Comparison of ENCODE assay signal across 7 mouse cellular contexts in genomic region chr10:80159561-80160454, GRCm38 (mm10). TPM values are rescaled to one million over a fixed set of nuclear protein-coding genes. Genes with fewer than 3 reads are reported as not detected.
A peak's percentile ranks its signal among the peaks of the same experiment; 100 is the strongest.
DNase-seq lines count a peak whose midpoint lies in the region; ATAC-seq and TF ChIP-seq lines count a peak whose summit lies in the region.

No protein-coding gene starts in this region.

- H3K4me1 ChIP-seq in intestine, embryonic 16.5 days (ENCODE audit: control insufficient read depth, insufficient read depth, low read length) = peaks cover 86% of the 10 kb centered on the region
- H3K4me1 ChIP-seq in midbrain, embryonic 12.5 days = peaks cover 79% of the 10 kb centered on the region
- H3K4me1 ChIP-seq in small intestine, adult 2 months (ENCODE audit: control insufficient read depth, insufficient read depth, insufficient read length, low read length) = peaks cover 62% of the 10 kb centered on the region

- ATAC-seq in intestine, embryonic 16.5 days = peak; percentile 74
- ATAC-seq in midbrain, embryonic 12.5 days (ENCODE audit: low FRiP score, low read depth) = peak; percentile 79

- H3K27me3 ChIP-seq in intestine, embryonic 16.5 days (replicated peaks; ENCODE audit: control insufficient read depth, insufficient read depth, low read length) = no peaks in the 10 kb centered on the region
- peaks cover 6% of the 10 kb centered on the region; the same call in 1 of the 2 replicates for H3K27me3 ChIP-seq in midbrain, embryonic 12.5 days
- no peaks in the 10 kb centered on the region for H3K27me3 ChIP-seq in small intestine, adult 2 months (ENCODE audit: control insufficient read depth, insufficient read depth, low read length)

- intact Hi-C loops in gastrocnemius, postnatal 36 days (cut with DNase I) = no loop called here
- intact Hi-C loops in left cerebral cortex, postnatal 4 days (cut with DNase I) = no loop called here

- peak; percentile 99 for DNase-seq in adrenal gland, adult 2 months
- DNase-seq in embryo, embryonic 11.5 days (ENCODE audit: low read depth, low spot score) = peak; percentile 97
- DNase-seq in gastrocnemius, postnatal 36 days = peak; percentile 97 to 98
- DNase-seq in left cerebral cortex, postnatal 4 days = peak; percentile 99

- H3K4me3 ChIP-seq in intestine, embryonic 16.5 days (ENCODE audit: low read length) = peak overlapping the region; percentile 50
- peak overlapping the region; percentile 47 for H3K4me3 ChIP-seq in midbrain, embryonic 12.5 days
- H3K4me3 ChIP-seq in small intestine, adult 2 months (ENCODE audit: low read depth, low read length) = peak overlapping the region; percentile 58

- no peak for TF ChIP-seq CTCF in small intestine, adult 2 months (IDR thresholded peaks at IDR 0.05; ENCODE audit: extremely low read depth, insufficient read length, insufficient replicate concordance, low read depth, low read length)

- peak overlapping the region; percentile 84 for H3K4me2 ChIP-seq in intestine, embryonic 16.5 days (ENCODE audit: low read depth, low read length)
- H3K4me2 ChIP-seq in midbrain, embryonic 12.5 days (replicated peaks) = peak overlapping the region; percentile 57

- H3K9me3 ChIP-seq in intestine, embryonic 16.5 days (ENCODE audit: control insufficient read depth, low read length) = no peaks in the 10 kb centered on the region
- no peaks in the 10 kb centered on the region for H3K9me3 ChIP-seq in midbrain, embryonic 12.5 days

- H3K36me3 ChIP-seq in intestine, embryonic 16.5 days (ENCODE audit: control insufficient read depth, insufficient read depth, low read length) = peaks cover 16% of the 10 kb centered on the region
- H3K36me3 ChIP-seq in midbrain, embryonic 12.5 days = peaks cover 28% of the 10 kb centered on the region
- peaks cover 29% of the 10 kb centered on the region for H3K36me3 ChIP-seq in small intestine, adult 2 months (ENCODE audit: control insufficient read depth, insufficient read depth, low read length)

- peak overlapping the region; percentile 98 for H3K27ac ChIP-seq in intestine, embryonic 16.5 days (ENCODE audit: low read length)
- H3K27ac ChIP-seq in midbrain, embryonic 12.5 days (replicated peaks) = peak overlapping the region; percentile 90
- H3K27ac ChIP-seq in small intestine, adult 2 months (ENCODE audit: insufficient read depth, low read depth, low read length) = peak overlapping the region; percentile 95

- peak overlapping the region; percentile 70 for H3K9ac ChIP-seq in intestine, embryonic 16.5 days (ENCODE audit: low read depth, low read length)
- peak overlapping the region; percentile 40; the same call in 1 of the 2 replicates for H3K9ac ChIP-seq in midbrain, embryonic 12.5 days (replicated peaks)

- under 1% methylated on average over 55 of the region's 55 CpGs for WGBS in intestine, embryonic 16.5 days
- WGBS in midbrain, embryonic 12.5 days = under 1% methylated on average over 55 of the region's 55 CpGs
- under 1% methylated on average over 55 of the region's 55 CpGs for WGBS in small intestine, adult 2 months

- TF ChIP-seq POLR2A in small intestine, adult 2 months (IDR thresholded peaks at IDR 0.05; ENCODE audit: low read depth, low read length) = no peak

RNA-seq across cellular contexts. Expression of gene Cirbp, which starts 6.0 kb away (rescaled TPM):
- total RNA-seq in adrenal gland, adult 2 months (2021) = 10 to 100 TPM; 30.6 to 77.0 TPM
- polyA plus RNA-seq in adrenal gland, adult 2 months (2012; rRNA removed) = 108 and 152 TPM in 2 replicates
- total RNA-seq in gastrocnemius, postnatal 36 days (2021) = 10 to 100 TPM; 22.6 to 28.3 TPM
- polyA plus RNA-seq in intestine, embryonic 16.5 days (2015; fragmentation: Nextera tagmentation; extraction: Ambion mirVana) = 53.2 and 62.6 TPM in 2 replicates
- total RNA-seq in left cerebral cortex, postnatal 4 days (2021) = 100 to 1,000 TPM; 211 to 228 TPM
- 227 and 233 TPM in 2 replicates for polyA plus RNA-seq in midbrain, embryonic 12.5 days (2016; fragmentation: Nextera tagmentation; extraction: Ambion mirVana)
- polyA plus RNA-seq in small intestine, adult 2 months (2012; rRNA removed) = 18.5 and 48.0 TPM in 2 replicates

RNA-seq across cellular contexts. Expression of gene Midn, which starts 11.7 kb away (rescaled TPM):
- total RNA-seq in adrenal gland, adult 2 months (2021) = 100 to 1,000 TPM in 1 of 2 experiments, 10 to 100 TPM in 1; 75.8 to 115 TPM
- polyA plus RNA-seq in adrenal gland, adult 2 months (2012; rRNA removed) = 233 and 269 TPM in 2 replicates
- total RNA-seq in gastrocnemius, postnatal 36 days (2021) = 10 to 100 TPM; 37.6 to 49.3 TPM
- polyA plus RNA-seq in intestine, embryonic 16.5 days (2015; fragmentation: Nextera tagmentation; extraction: Ambion mirVana) = 8.8 and 10.3 TPM in 2 replicates
- total RNA-seq in left cerebral cortex, postnatal 4 days (2021) = 100 to 1,000 TPM; 158 to 163 TPM
- 41.7 and 46.4 TPM in 2 replicates for polyA plus RNA-seq in midbrain, embryonic 12.5 days (2016; fragmentation: Nextera tagmentation; extraction: Ambion mirVana)
- 151 and 372 TPM in 2 replicates for polyA plus RNA-seq in small intestine, adult 2 months (2012; rRNA removed)

RNA-seq across cellular contexts. Expression of gene 1600002K03Rik, which starts 12.9 kb away (rescaled TPM):
- total RNA-seq in adrenal gland, adult 2 months (2021) = 10 to 100 TPM; 14.0 to 21.7 TPM
- polyA plus RNA-seq in adrenal gland, adult 2 months (2012; rRNA removed) = 25.9 and 34.5 TPM in 2 replicates
- 1 to 10 TPM; 4.7 to 5.1 TPM for total RNA-seq in gastrocnemius, postnatal 36 days (2021)
- polyA plus RNA-seq in intestine, embryonic 16.5 days (2015; fragmentation: Nextera tagmentation; extraction: Ambion mirVana) = 23.6 TPM in 2 replicates
- total RNA-seq in left cerebral cortex, postnatal 4 days (2021) = 1 to 10 TPM; 6.0 to 6.1 TPM
- polyA plus RNA-seq in midbrain, embryonic 12.5 days (2016; fragmentation: Nextera tagmentation; extraction: Ambion mirVana) = 12.9 and 13.6 TPM in 2 replicates
- polyA plus RNA-seq in small intestine, adult 2 months (2012; rRNA removed) = 6.8 and 9.0 TPM in 2 replicates

RNA-seq across cellular contexts. Expression of gene Cbarp, which starts 19.2 kb away (rescaled TPM):
- total RNA-seq in adrenal gland, adult 2 months (2021) = 100 to 1,000 TPM in 1 of 2 experiments, 10 to 100 TPM in 1; 74.5 to 118 TPM
- polyA plus RNA-seq in adrenal gland, adult 2 months (2012; rRNA removed) = 84.3 and 84.6 TPM in 2 replicates
- total RNA-seq in gastrocnemius, postnatal 36 days (2021) = 1 to 10 TPM; 1.4 to 2.1 TPM
- 5.1 TPM in 2 replicates for polyA plus RNA-seq in intestine, embryonic 16.5 days (2015; fragmentation: Nextera tagmentation; extraction: Ambion mirVana)
- 100 to 1,000 TPM; 299 to 316 TPM for total RNA-seq in left cerebral cortex, postnatal 4 days (2021)
- polyA plus RNA-seq in midbrain, embryonic 12.5 days (2016; fragmentation: Nextera tagmentation; extraction: Ambion mirVana) = 19.3 and 20.0 TPM in 2 replicates
- polyA plus RNA-seq in small intestine, adult 2 months (2012; rRNA removed) = 3.7 and 6.6 TPM in 2 replicates

RNA-seq across cellular contexts. Expression of gene Efna2, which starts 19.5 kb away (rescaled TPM):
- 1 to 10 TPM; 1.8 to 5.2 TPM for total RNA-seq in adrenal gland, adult 2 months (2021)
- 10.2 and 15.6 TPM in 2 replicates for polyA plus RNA-seq in adrenal gland, adult 2 months (2012; rRNA removed)
- under 1 TPM; 0.27 to 0.31 TPM for total RNA-seq in gastrocnemius, postnatal 36 days (2021)
- 7.4 and 8.1 TPM in 2 replicates for polyA plus RNA-seq in intestine, embryonic 16.5 days (2015; fragmentation: Nextera tagmentation; extraction: Ambion mirVana)
- 10 to 100 TPM; 25.5 to 28.6 TPM for total RNA-seq in left cerebral cortex, postnatal 4 days (2021)
- 114 and 127 TPM in 2 replicates for polyA plus RNA-seq in midbrain, embryonic 12.5 days (2016; fragmentation: Nextera tagmentation; extraction: Ambion mirVana)
- 1.5 and 1.8 TPM in 2 replicates for polyA plus RNA-seq in small intestine, adult 2 months (2012; rRNA removed)

Comparison
In these comparisons a context has a peak if more than half of its experiments do, and no peak if none do; other contexts are left out.
1. Peak in every context shown above with its lines: DNase-seq, ATAC-seq, H3K4me3 ChIP-seq and H3K27ac ChIP-seq.